Mouse (Mus musculus): ENCODE results near the gene Rsph1.
A peak's percentile ranks its signal among the peaks of the same experiment; 100 is the strongest.

The Rsph1 gene

DNA sequence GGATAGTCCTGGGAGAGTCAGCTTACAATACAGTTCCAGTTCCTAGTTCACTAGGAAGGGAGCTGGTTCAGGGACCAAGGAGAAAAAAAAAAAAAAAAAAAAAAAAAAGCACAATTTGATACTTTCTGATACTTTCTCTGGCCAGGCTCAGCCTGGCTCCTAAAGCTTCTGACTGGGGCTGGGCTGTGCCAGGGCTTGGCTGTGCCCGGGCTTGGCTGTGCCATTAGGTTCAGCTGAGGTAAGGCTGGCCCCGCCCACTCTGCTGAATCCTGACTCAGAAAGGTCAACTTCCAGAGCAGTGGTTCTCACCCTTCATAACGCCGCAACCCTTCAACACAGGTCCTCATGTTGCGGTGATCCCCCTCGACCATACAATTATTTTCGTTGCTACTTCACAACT is 16.8 kb downstream of the Rsph1 start:
- ATAC-seq (ENCODE audit: insufficient number of reproducible peaks, low FRiP score, low TSS enrichment), result no peak

DNA sequence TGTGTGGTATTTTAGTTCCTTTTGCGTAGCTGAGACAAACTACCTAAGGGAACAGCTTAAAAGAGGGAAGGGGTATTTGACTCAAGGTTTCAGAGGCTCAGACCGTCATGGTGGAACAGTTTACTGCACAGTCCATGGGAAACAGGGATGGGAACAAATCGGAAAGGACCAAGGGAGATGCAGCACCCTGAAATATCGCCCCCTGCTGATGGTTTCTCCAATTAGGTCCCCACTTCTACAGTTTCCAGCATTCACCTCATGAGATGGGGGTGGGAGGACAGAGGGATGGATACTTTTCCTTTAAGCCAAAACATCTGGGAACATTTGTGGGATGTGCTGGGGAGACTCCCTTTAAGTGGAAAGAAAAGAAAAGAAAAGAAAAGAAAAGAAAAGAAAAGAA is 17.4 kb downstream of the Rsph1 start:
- ATAC-seq (ENCODE audit: insufficient number of reproducible peaks, low FRiP score, low TSS enrichment), result no peak

DNA sequence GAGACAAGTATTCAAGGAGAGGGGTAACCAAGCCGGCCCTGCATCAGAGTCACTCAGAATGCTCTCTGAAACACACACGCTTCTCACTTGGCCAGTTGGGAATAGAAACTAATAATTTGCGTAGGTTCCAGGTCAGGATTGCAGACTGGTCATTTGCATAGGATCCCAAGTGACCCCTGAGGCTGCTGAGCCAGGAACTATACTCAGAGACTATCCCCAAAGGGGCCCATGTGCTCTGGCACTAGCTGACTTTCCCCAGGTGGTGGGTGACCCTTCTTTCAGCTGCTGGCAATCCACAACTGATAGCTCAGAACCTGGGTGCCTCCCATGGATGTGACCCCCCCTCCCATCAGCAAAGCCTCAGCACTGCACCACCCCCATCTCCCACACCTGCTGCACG is 18.0 kb downstream of the Rsph1 start:
- ATAC-seq (ENCODE audit: insufficient number of reproducible peaks, low FRiP score, low TSS enrichment), result no peak

DNA sequence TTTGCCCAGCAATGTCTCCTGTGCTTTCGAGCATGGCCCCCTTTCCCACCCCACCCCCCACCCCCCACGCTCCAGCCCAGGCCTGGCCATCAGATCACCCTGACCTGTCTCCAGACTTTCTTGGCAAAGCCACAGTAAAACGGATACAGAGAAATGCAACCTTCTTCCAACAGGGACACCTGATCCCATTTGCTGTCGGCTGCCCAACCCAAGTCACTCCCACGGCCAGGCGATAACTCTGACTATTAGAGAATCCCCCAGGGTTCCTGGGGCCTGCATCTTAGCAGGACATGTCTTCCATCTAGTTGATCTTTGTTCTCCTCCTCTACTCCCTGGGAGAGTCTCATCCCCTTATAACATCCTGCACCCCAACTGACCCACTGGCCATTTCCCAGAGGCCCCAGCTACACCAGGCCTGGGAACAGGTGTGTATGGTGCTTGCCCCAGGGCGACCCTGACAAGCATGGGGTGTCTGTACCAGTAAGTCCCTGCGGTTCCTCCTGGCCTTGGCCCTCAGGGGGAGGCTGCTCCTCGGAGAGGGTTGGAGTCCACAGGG is 18.8 kb downstream of the Rsph1 start:
- no peak for ATAC-seq (ENCODE audit: insufficient number of reproducible peaks, low FRiP score, low TSS enrichment)

DNA sequence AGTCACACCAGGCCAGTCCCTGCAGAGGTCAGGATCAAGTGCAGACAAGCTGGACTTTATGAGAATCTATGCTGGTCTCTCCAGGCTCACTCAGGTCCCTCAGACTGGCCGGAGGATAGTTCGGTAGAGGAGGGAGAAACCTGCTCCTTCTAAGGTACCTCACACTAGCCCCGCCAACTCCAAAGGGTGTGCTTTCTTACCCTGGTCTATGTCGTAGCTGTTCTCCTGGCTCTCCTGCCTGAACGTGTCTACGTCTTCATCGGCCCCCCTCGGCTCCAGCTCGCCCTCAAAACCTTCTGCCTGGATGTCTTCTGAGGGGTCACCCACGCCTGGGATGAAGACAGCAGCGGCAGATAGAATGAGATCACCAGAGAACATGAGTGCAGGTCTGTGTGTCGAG is 19.3 kb downstream of the Rsph1 start:
- no peak for ATAC-seq (ENCODE audit: insufficient number of reproducible peaks, low FRiP score, low TSS enrichment)

DNA sequence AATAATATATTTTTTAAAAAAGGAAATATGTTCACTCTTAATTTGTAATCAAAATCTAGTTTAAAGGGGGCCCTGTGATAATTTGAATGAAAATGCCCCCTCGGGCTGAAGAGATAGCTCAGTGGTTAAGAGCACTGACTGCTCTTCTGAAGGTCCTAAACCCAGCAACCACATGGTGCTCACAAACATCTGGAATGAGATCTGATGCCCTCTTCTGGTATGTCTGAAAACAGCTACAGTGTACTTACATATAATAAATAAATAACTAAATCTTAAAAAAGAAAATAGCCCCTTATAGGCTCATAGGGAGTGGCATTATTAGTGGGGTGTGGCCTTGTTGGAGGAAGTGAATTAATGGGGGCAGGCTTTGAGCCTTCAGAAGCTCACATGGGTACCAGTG is 20.0 kb downstream of the Rsph1 start:
- no peak for ATAC-seq (ENCODE audit: insufficient number of reproducible peaks, low FRiP score, low TSS enrichment)

DNA sequence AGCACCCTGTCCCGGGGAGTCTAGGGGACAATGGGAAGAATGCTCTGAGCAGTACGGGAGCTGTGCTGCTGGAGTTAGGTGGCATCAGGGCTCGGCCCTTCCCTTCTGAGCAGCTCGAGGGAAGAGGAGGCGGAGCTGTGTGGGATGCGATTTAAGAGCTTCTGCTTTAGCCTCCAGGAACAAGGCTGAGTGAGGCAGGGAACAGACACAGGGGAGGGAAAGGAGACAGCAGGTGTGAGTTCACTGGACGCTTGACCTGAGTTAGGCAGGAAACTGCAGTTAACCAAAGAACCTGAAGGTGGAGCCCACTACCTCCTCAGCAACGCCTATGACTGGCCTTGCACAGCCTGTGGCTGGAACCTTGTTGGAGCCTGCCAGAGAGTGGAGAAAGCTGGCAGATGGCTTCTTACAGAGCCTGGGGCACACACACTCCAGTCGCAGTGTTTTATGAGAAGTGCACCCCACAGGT is 22.7 kb downstream of the Rsph1 start:
- ATAC-seq (ENCODE audit: insufficient number of reproducible peaks, low FRiP score, low TSS enrichment), result peak; percentile 95

DNA sequence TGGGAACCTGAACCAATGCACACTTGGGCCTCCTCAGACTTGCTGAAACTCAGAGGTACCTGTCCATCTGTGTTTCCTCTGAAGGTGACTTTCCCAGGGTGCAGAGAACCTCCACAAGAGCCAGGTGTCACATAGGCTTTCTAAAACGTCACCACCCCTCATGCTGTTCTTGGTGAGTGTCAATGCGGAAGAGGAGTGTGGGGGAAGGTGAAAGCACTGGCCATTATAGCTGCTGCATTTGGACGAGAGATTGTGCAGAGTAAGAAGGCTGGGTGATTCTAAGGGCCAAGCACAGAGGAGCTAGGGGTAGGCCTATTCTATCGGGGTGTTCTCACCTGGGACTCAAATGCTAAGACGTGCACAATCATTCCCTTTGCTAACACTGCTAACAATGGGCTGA is 23.2 kb downstream of the Rsph1 start:
- no peak for ATAC-seq (ENCODE audit: insufficient number of reproducible peaks, low FRiP score, low TSS enrichment)

DNA sequence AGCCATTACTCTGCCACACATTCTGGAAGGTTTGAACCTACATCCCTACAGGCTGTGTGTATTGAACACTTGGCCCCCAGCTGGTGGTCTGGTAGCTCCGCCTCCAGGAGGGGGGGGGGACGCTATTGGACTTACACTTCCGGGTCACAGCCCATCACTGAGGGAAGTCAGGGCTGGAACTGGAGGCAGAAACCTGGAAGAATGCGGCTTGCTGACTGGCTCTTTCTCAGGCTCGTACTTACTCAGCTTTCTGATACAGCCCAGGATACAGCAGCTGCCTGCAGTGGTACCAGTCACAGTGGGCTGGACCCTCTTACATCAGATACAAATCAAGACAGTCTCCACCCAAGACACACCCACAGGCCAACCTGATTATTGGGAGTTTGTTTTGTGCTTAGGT is 30.0 kb downstream of the Rsph1 start:
- no peak for ATAC-seq (ENCODE audit: insufficient number of reproducible peaks, low FRiP score, low TSS enrichment)

DNA sequence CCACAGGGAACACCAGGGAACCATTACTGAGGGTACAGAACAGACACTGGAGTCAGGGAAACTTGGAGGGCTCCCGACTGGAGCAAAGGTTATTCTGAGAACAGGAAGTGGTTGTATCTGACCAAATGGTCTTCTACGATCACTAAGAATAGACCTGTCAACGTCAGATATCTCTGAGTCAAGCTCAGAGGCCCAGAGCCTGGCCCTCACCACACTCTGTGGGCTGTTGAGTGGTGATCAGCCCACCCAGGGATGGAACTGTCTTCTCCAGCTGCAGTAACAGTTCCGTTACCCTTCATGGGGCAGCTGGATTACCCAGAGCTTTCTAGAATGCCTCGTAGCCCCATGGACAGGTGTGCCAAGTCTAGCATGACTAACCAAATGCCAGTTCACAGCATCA is 31.9 kb downstream of the Rsph1 start:
- ATAC-seq (ENCODE audit: insufficient number of reproducible peaks, low FRiP score, low TSS enrichment), result no peak

DNA sequence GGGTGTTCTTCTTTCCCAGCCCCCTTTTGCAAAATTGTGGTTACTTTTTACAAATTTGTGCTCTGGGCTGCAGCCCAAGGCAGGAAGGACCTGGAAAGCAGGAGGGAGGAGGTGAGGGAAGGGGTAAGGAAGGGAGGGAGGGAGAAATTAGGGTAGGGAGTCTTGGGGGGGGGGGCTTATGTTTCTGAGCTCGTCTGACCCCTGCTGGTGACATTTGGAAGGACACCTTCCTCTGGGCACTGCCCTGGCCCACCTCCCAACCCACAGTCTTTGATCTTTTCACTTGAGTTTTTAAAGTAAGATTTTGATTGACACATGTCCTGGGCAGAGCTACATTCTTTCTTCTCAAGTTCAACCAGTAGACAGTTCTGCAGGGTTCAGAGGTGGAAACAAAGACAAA is 34.4 kb downstream of the Rsph1 start:
- no peak for ATAC-seq (ENCODE audit: insufficient number of reproducible peaks, low FRiP score, low TSS enrichment)

DNA sequence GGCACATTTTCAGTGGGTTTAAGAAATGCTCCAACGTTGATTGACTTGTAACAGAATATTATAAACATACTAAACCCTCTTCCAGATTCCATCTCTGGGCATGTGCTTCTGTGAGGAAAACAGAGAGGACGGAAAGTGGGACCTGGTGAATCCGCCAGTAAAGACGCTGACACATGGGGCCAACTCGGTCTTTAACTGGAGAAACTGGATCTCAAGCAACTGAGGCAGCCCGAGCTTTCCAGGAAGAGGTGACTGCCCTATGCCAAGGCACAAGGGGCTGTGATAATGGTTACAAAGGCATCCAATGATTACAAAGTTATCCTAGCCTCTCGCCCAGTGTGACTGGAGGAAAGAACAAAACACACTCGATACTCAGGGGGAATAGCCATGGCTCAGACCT is 36.0 kb downstream of the Rsph1 start:
- no peak for ATAC-seq (ENCODE audit: insufficient number of reproducible peaks, low FRiP score, low TSS enrichment)

DNA sequence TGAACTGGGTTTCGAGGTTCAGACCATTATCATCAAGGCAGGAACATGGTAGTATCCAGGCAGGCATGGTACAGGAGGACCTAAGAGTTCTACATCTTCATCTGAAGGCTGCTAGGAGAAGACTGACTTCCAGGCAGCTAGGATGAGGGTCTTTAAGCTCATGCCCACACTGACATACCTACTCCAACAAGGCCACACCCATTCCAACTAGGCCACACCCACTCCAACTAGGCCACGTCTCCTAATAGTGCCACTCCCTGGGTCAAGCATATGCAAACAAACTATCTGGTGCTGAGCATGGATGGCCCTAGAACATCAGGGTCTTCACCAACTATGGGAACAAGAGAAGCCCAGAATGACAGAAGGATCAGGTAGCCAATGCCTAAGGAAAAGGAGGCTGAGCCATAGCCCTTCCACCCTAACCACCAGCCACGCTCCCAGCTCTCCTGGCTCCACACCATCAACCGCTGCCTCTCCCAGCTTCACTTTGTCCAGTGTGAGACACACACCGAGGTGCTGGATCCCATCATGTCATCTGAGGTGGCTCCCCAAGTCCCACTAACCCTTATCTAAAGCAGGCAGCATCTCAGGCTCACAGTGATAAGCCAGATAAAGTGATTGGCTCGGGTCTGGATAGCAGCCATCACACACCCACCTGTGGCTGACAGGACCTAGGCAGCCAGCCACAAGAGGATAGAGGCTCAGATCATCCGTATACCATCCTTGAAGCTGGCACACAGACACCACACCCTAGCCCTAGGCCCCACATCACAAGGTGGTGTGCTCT is 38.8 kb downstream of the Rsph1 start:
- no peak for ATAC-seq (ENCODE audit: insufficient number of reproducible peaks, low FRiP score, low TSS enrichment)

DNA sequence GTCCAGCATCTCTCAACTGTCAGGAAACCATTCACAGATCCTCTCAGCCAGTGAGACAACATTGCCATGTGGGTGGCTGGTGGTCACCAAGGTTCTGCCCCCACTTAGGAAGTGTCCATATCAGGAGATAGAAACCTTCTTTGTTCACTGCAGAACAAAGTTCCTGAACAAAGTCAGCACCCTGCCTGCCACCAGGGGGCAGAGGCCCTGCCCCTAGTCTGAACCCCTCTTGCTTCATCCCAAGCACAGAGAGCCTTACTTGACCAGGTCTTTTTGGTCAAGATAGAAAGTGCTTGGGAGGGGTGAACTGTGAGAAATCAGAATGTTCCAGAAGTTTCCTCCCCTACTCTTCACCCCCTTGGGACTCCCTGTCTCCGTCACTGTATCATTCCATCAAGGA is 41.3 kb downstream of the Rsph1 start:
- no peak for ATAC-seq (ENCODE audit: insufficient number of reproducible peaks, low FRiP score, low TSS enrichment)

DNA sequence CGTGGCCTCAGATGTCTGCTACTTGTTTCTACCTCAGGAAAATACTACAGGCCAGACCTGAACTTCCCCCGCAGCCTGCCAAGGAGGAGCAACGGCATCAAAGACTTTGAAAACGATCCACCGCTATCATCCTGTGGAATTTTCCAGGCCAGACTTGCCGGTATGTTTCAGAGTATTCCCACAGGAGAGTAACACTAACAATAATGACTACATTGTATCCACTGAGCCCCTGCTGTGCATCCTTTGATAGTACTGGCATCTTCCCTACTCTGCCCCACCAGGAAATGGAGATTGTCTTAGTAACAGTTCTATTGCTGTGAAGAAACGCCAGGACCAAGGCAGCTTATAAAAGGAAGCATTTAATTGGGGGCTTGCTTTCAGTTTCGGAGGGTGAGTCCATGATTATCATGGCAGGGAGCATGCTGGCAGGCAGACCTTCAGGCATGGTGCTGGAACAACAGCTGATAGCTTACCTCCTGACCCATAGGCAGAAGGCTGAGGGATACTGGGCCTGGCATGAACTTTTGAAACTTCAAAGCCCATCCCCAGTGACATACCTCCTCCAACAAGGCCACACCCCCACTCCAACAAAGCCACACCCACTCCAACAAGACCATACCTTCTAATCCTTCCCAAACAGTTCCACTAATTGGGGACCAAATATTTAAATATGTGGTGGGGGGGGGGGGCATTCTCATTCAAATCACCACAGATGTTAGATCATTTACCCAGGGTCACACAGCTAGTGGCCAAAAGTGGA is 44.8 kb downstream of the Rsph1 start:
- ATAC-seq (ENCODE audit: insufficient number of reproducible peaks, low FRiP score, low TSS enrichment), result no peak

DNA sequence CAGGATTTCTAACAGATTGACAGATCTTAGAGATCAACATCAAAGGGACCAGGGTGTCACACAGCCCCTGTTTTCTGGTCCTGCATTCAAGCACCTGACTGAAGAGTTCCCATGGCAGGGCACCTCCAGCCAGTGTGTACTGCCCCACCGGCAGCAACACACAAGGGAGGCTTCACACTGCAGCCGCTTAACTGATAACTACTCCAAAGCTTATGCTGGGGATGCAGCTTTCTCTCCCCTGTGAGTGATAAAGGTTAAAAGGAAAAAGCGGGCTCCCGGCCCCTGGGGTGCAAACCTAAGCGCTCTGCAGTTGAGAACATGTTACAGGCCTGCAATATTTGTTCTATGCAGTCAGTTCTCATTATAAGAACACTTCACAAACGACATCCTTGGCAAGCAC is 45.4 kb downstream of the Rsph1 start:
- ATAC-seq (ENCODE audit: insufficient number of reproducible peaks, low FRiP score, low TSS enrichment), result no peak

DNA sequence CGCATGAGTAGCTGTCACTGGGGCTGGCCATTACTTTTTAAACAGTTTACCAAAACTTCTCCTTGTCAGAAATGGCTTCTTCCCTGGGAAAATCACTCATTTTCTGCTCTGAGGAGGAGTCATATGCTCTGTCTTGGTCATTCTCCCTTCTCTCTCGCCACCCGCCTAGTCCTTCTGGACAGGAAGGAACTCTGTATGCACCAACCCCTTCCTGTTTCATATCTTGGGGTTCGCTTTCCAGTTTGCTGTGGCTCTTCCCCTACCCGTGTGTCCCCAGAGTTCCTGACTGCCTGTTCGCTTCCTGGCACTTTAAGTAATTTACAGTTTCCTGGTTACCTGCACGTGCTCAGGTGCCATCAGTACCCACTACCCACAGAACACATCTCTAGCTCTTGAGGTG is 50.3 kb downstream of the Rsph1 start:
- no peak for ATAC-seq (ENCODE audit: insufficient number of reproducible peaks, low FRiP score, low TSS enrichment)

DNA sequence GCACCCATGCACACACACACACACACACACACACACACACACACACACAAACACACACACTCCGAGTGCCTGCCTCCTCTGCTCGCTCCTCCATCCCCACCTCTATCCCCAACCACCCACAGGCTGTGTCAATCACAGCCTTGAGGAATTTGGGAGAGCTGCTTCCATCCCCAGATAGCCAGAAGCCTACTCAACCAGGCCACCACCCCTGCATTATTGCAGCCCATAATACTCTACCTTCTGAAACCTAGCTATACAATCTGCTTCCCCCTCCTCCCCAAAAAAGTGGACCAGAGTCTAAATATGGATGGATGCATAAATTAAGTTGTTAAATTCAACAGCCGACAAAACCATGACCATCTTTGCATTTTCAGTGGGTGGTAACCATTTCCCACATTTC is 50.8 kb downstream of the Rsph1 start:
- ATAC-seq (ENCODE audit: insufficient number of reproducible peaks, low FRiP score, low TSS enrichment), result no peak

DNA sequence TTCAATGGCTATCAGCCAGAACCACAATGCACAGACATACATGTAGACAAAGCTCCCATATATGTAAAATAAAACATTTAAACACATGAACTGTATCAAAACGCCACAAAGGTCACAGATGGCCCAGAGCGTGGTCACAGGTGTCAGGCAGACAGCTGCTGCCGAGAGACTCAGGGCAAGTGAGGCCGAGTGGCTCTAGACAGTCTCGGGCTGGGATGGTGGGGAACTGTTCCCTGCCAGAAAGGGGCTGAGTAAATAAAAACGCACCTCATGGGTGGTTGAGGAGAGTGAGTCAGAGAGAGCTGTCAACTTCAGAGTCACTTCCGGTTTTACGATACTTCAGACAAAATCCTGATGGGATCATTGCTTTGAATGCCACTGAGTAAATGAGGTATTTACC is 52.6 kb downstream of the Rsph1 start:
- no peak for ATAC-seq (ENCODE audit: insufficient number of reproducible peaks, low FRiP score, low TSS enrichment)

DNA sequence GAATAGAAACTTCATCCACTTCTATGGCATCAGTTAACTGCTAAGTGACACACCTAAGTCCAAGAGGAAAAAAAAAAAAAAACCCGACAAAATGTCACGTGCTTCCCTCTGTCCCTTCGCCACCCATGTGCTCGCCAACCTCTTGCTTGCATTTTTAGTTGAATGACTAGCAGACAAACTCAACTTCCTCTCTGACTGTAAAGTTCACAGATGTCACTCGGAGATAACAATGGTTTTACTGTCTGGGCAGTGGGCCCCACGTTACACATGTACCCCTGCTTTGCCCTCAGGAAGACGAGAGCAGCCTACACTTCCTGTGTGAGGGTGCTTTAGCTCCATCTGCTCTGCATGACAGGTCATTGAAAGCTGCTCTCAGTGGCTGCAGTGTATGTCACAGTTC is 53.3 kb downstream of the Rsph1 start:
- no peak for ATAC-seq (ENCODE audit: insufficient number of reproducible peaks, low FRiP score, low TSS enrichment)

DNA sequence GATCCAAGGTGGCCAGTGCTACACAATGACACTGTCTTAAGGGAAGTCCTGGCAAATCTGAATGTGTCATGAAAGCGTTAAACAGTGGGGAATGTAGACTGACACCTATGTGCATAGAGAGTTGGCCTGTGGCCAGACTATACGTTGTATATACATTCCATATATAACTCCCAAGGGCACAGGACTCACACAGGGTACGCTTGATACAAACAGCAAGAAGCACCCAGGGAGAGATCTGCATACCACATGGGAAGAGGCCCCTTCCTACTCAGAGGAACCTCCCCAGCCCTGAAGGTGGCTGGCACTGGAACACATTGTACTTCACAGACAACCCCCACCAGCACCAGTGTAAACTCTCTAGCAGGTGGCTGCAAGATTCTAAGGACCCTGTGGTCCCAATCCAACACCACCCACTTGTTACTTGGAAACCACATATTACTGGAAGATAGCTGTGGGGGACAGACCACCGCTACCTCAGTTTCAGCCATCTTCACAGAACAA is 54.3 kb downstream of the Rsph1 start:
- no peak for ATAC-seq (ENCODE audit: insufficient number of reproducible peaks, low FRiP score, low TSS enrichment)

Measured in cerebellum, adult (tissue).